Mouse (Mus musculus) lung, embryonic 15.5 days (tissue): ENCODE data around the gene Atf7ip. TPM values are rescaled to one million over a fixed set of nuclear protein-coding genes. Genes with fewer than 3 reads are reported as not detected.

ENCODE experiments used
- ATAC-seq: fragments of 200-750 bp; cut with Nextera tagmentation; 2 replicates; pipeline ENCODE4 v1.8.0; 2017; ENCODE audit warnings: moderate number of reproducible peaks, borderline replicate concordance; ENCODE audit not compliant: low FRiP score, low TSS enrichment; ENCODE audit errors: extremely low read depth
- H3K27ac ChIP-seq: fragments of 300-500 bp; sonication (generic); 2 replicates; pipeline ENCODE4 v1.5.1; 2015; ENCODE audit warnings: moderate library complexity, mild to moderate bottlenecking, inconsistent platforms
- H3K27me3 ChIP-seq: fragments of 300-500 bp; sonication (generic); 2 replicates; pipeline ENCODE4 v1.6.1; 2015; ENCODE audit warnings: inconsistent platforms
- H3K36me3 ChIP-seq: fragments of 300-500 bp; sonication (generic); 2 replicates; pipeline ENCODE4 v1.6.1; 2015; ENCODE audit warnings: inconsistent platforms
- H3K4me1 ChIP-seq: fragments of 300-500 bp; sonication (generic); 2 replicates; pipeline ENCODE4 v1.6.1; 2015; ENCODE audit warnings: inconsistent platforms
- H3K4me2 ChIP-seq: fragments of 300-500 bp; sonication (generic); 2 replicates; pipeline ENCODE4 v1.6.1; 2015; ENCODE audit warnings: inconsistent platforms, mild to moderate bottlenecking, moderate library complexity
- H3K4me3 ChIP-seq: fragments of 300-500 bp; sonication (generic); 2 replicates; pipeline ENCODE4 v1.5.1; 2015; ENCODE audit warnings: mild to moderate bottlenecking, inconsistent platforms
- H3K9ac ChIP-seq: fragments of 300-500 bp; sonication (generic); 2 replicates; pipeline ENCODE4 v1.6.1; 2015; ENCODE audit warnings: inconsistent platforms
- H3K9me3 ChIP-seq: fragments of 300-500 bp; sonication (generic); 2 replicates; pipeline ENCODE4 v1.6.1; 2016; ENCODE audit warnings: inconsistent platforms
- WGBS: fragments of 180-500 bp; shearing (Covaris S2); methylation state at CpG from one replicate; pipeline ENCODE4 v1.1.7; 2015; 5-methylcytosine and 5-hydroxymethylcytosine counted together
- polyA plus RNA-seq: library from polyadenylated mRNA; unstranded; fragments of >200 nt; fragmentation: Nextera tagmentation; extraction: Ambion mirVana; gene quantifications from 2 replicates; pipeline ENCODE4 v1.2.1, GENCODE M21; 2015

Gene Atf7ip
- polyA plus RNA-seq, 1 experiment from 2014 or later, result 44.9 TPM

DNA sequence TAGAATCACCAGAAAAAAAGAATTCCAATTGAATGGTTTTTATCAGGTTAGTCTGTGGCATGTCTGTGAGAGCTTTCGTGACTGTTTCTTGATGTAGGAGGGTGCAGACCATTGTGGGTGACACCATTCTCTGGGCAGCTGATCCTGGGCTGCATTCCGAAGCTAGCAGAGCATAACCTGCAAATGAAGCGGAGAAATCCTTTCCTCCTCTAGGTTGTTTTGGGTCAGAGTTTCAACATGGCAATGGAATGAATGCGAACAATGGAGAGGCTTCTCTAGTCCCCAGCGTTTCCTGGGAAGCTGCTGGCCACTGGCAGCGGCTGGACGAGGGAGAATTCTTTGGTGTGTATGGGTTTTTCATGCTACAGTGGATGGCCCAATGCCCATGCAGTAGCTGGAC is 5.0 kb downstream of the Atf7ip start:
- H3K27ac ChIP-seq, result no peak overlapping the region
- WGBS, result 75% methylated on average over 7 of the region's 7 CpGs
- H3K4me3 ChIP-seq, result no peak overlapping the region
- H3K4me1 ChIP-seq, result no peaks in the 10 kb centered on the region
- H3K9ac ChIP-seq, result no peak overlapping the region
- H3K36me3 ChIP-seq, result no peaks in the 10 kb centered on the region
- no peaks in the 10 kb centered on the region; the same call in 1 of the 2 replicates for H3K9me3 ChIP-seq
- ATAC-seq, result no peak
- H3K4me2 ChIP-seq, result no peak overlapping the region
- no peaks in the 10 kb centered on the region for H3K27me3 ChIP-seq

GRCm38 (mm10) chr6:136512351-136512750 is 6.4 kb downstream of the Atf7ip start:
- H3K9ac ChIP-seq, result no peak overlapping the region
- 71% methylated on average over 3 of the region's 3 CpGs for WGBS
- ATAC-seq, result no peak
- no peaks in the 10 kb centered on the region for H3K36me3 ChIP-seq
- no peaks in the 10 kb centered on the region; the same call in 1 of the 2 replicates for H3K9me3 ChIP-seq
- H3K4me2 ChIP-seq, result no peak overlapping the region
- H3K4me1 ChIP-seq, result no peaks in the 10 kb centered on the region
- no peak overlapping the region for H3K4me3 ChIP-seq
- H3K27me3 ChIP-seq, result no peaks in the 10 kb centered on the region
- no peak overlapping the region for H3K27ac ChIP-seq

DNA sequence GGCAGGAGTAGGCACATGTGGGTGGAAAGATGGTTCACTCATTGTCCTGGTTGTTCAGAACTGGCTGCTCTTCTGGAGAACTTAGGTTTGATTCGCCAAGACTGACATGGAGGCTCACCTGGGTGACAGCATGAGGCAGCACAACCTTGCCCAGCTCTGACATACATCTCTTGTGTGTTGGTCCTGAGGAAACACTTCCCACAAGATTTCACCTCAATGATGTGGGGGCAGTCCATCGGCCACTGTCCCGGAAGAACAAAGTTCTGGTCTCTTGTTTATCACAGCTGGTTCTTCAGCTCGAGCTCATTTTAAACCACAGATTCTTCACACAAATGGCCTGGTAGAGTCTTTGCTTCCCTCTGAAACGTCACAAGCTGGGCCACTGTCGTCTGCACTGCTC is 10.7 kb downstream of the Atf7ip start:
- H3K4me3 ChIP-seq, result no peak overlapping the region
- H3K27ac ChIP-seq, result no peak overlapping the region
- H3K4me1 ChIP-seq, result peaks cover 5% of the 10 kb centered on the region; the same call in 1 of the 2 replicates
- 92% methylated on average over 6 of the region's 6 CpGs for WGBS
- H3K4me2 ChIP-seq, result no peak overlapping the region
- H3K9me3 ChIP-seq, result no peaks in the 10 kb centered on the region; the same call in 1 of the 2 replicates
- no peak for ATAC-seq
- no peaks in the 10 kb centered on the region for H3K36me3 ChIP-seq
- no peaks in the 10 kb centered on the region for H3K27me3 ChIP-seq
- H3K9ac ChIP-seq, result no peak overlapping the region

DNA sequence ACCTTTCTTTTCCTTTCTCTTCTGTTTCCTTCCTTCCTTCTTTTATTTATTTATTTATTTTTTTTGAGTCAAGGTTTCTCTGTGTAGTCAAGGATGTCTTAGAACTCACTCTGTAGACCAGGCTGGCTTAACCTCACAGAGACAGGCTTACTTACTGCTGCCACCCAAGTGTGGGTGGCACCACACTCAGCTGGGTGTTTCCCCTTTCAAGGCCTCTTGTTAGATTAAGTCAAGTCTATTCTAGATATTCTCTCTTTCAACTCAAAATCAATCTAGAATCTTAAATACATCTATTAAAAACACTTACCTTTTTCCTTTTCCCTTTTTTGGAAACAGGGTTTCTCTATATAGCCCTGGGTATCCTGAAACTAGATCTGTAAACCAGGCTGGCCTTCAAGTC is 11.3 kb downstream of the Atf7ip start:
- Histone ChIP-seq H3K9ac (no peak overlapping the region), H3K4me3 (no peak overlapping the region), H3K4me1 (peaks cover 10% of the 10 kb centered on the region; the same call in 1 of the 2 replicates), H3K4me2 (no peak overlapping the region), H3K27me3 (no peaks in the 10 kb centered on the region), H3K27ac (no peak overlapping the region), H3K9me3 (no peaks in the 10 kb centered on the region; the same call in 1 of the 2 replicates), H3K36me3 (no peaks in the 10 kb centered on the region; the same call in 1 of the 2 replicates)
- ATAC-seq, result no peak

DNA sequence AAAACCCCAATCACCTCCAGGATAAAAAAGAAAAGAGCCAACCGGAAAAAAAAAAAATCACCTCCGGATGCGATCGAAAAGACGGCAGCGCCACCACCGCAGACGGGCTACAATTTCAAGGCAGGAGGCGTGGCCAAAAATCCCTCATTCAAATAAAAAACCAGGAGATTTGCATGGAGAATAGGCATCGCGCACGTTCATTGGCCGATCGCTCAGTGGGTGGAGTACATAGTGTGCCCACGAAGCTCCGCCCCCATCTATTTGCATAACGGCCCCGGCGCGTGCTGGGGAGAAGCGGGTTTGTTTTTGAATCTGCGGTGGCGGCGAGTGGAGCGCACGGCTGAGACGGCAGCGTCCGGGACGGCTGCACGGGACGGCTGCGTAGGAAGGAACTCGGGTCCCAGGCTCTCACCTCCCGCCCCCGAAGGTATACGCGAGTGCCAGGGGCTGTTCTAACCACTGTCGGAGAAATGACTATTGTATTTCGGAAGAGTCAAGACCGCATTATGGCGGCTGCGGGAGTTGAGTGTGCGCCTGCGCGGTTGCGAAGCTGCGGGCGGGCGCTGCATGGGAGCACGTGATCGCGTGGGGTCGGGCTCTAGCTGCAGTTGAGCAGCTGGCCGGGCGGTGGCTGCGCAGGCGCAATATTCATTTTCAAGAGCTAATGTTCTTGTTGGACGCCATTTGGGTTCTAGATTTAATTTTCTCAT is 12.7 kb downstream of the Atf7ip start:
- peak overlapping the region; percentile 64 for H3K4me3 ChIP-seq
- ATAC-seq, result peak; percentile 98
- H3K27me3 ChIP-seq, result no peaks in the 10 kb centered on the region
- peak overlapping the region; percentile 99 for H3K27ac ChIP-seq
- peak overlapping the region; percentile 49 for H3K4me2 ChIP-seq
- H3K9ac ChIP-seq, result peak overlapping the region; percentile 62
- no peaks in the 10 kb centered on the region; the same call in 1 of the 2 replicates for H3K9me3 ChIP-seq
- H3K4me1 ChIP-seq, result peaks cover 17% of the 10 kb centered on the region
- under 1% methylated on average over 59 of the region's 59 CpGs for whole genome bisulfite sequencing
- peaks cover 7% of the 10 kb centered on the region for H3K36me3 ChIP-seq

GRCm38 (mm10) chr6:136519254-136519653 is 13.3 kb downstream of the Atf7ip start:
- H3K27ac ChIP-seq, result peak overlapping the region; percentile 99
- peak overlapping the region; percentile 64 for H3K4me3 ChIP-seq
- no peaks in the 10 kb centered on the region for H3K27me3 ChIP-seq
- no peaks in the 10 kb centered on the region; the same call in 1 of the 2 replicates for H3K9me3 ChIP-seq
- peak overlapping the region; percentile 49 for H3K4me2 ChIP-seq
- no peak; the same call in 1 of the 2 replicates for ATAC-seq
- H3K36me3 ChIP-seq, result peaks cover 9% of the 10 kb centered on the region
- WGBS, result 3% methylated on average over 17 of the region's 17 CpGs
- peak overlapping the region; percentile 62; the same call in 1 of the 2 replicates for H3K9ac ChIP-seq
- peaks cover 17% of the 10 kb centered on the region for H3K4me1 ChIP-seq

DNA sequence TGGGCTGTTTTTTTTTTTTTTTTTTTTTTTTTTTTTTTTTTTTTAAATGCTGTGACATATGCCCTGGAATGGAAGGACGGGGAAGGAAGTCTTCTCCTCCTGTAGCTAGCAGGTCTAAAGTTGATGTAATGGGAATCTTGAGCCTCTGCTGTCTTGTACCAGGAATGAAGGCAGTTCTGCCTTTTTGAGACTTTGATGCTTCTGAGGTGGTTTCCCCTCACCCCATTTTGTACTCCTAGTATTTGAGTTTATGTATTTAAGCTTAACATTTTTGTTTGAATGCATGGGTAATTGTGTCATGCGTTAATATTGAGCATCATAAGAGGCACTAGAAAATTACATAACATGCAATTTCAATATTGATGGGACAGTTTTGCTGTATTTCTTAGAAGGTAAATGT is 14.4 kb downstream of the Atf7ip start:
- Histone ChIP-seq H3K36me3 (peaks cover 20% of the 10 kb centered on the region), H3K9ac (no peak overlapping the region), H3K9me3 (no peaks in the 10 kb centered on the region), H3K4me3 (no peak overlapping the region), H3K4me2 (peak overlapping the region; percentile 41), H3K27me3 (no peaks in the 10 kb centered on the region), H3K4me1 (peaks cover 17% of the 10 kb centered on the region), H3K27ac (no peak overlapping the region)
- 72% methylated on average over 2 of the region's 2 CpGs for WGBS
- no peak for ATAC-seq

DNA sequence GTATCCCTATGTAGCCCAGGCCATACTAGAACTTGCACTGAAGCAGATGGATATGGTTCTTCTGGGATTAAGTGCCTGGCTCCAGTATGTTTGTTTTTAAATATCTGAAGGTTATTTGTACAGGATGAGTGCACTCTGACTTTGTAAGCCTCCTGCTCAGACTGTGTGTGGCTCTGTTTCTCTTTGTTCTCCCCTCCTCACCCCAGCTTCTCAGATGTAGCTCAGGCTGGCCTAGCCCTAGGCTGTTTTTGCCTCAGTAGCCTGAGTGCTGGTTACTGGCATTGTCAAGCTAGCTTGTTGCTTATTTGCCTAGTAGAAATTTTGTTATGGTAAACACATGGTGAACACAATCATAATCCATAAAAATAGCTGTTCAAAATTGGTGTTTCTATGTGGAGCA is 15.7 kb downstream of the Atf7ip start:
- no peak for ATAC-seq
- H3K4me3 ChIP-seq, result no peak overlapping the region
- H3K9ac ChIP-seq, result no peak overlapping the region
- H3K4me1 ChIP-seq, result peaks cover 17% of the 10 kb centered on the region
- no peaks in the 10 kb centered on the region for H3K27me3 ChIP-seq
- no peak overlapping the region for H3K27ac ChIP-seq
- H3K36me3 ChIP-seq, result peaks cover 30% of the 10 kb centered on the region
- no peaks in the 10 kb centered on the region for H3K9me3 ChIP-seq
- 0 out of 2 replicates have a peak overlapping the region, but pooled peaks have one; percentile 3 for H3K4me2 ChIP-seq

DNA sequence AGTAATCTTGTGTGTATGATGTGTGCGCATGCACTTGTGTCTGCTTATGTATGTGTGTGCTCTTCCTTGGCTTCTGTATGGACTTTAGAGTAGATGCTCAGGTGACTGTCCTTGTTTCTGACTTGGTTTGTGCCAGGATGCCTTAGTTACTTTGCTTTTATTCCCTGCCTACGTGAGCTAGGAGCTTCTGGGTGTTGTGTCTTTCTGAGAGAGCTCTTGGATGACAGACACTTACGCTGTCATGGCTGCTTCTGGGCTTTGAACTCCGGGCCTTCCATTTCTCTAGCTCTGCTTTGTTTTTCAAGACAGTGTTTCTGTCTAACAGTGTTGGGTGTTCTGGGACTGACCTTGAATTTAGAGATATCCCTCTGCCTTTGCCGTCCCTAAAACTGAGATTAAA is 16.7 kb downstream of the Atf7ip start:
- Histone ChIP-seq H3K27ac (peak overlapping the region; percentile 30; the same call in 1 of the 2 replicates), H3K4me1 (peaks cover 17% of the 10 kb centered on the region), H3K9ac (no peak overlapping the region), H3K9me3 (no peaks in the 10 kb centered on the region), H3K4me2 (no peak overlapping the region), H3K36me3 (peaks cover 31% of the 10 kb centered on the region), H3K4me3 (no peak overlapping the region), H3K27me3 (no peaks in the 10 kb centered on the region)
- 85% methylated on average over 5 of the region's 5 CpGs for WGBS
- no peak for ATAC-seq

- Histone ChIP-seq H3K9me3 (no peaks in the 10 kb centered on the region), H3K27ac (no peak overlapping the region), H3K36me3 (peaks cover 31% of the 10 kb centered on the region), H3K4me1 (peaks cover 19% of the 10 kb centered on the region), H3K27me3 (no peaks in the 10 kb centered on the region), H3K4me2 (no peak overlapping the region), H3K4me3 (no peak overlapping the region), H3K9ac (no peak overlapping the region)
- ATAC-seq, result no peak
- WGBS, result 85% methylated on average over 4 of the region's 4 CpGs
Observed at GRCm38 (mm10) chr6:136524751-136525150, 18.8 kb downstream of the Atf7ip start.

DNA sequence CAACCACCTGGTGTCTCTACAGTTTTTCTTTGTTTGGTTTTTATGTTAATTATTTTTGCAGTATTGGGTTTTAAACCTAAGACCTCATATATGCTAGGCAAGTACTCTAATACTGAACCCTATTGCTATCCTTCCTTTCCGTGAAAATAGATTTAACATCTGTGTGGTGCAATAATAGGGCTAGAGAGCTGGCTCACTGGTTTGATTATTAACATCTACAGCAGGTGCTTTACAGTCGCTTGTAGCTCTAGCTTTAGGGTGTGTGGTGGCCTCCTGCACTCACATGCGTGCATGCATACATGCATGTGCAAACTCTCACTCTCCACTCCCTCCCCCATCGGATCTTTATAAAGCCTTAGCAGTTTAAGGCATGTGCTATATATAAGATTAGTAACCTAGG is 19.6 kb downstream of the Atf7ip start:
- Histone ChIP-seq H3K9me3 (no peaks in the 10 kb centered on the region), H3K36me3 (peaks cover 31% of the 10 kb centered on the region), H3K4me3 (no peak overlapping the region), H3K4me2 (no peak overlapping the region), H3K27me3 (no peaks in the 10 kb centered on the region), H3K9ac (no peak overlapping the region), H3K4me1 (peaks cover 19% of the 10 kb centered on the region), H3K27ac (no peak overlapping the region)
- WGBS, result 87% methylated on average over 4 of the region's 4 CpGs
- no peak for ATAC-seq

- H3K9me3 ChIP-seq, result no peaks in the 10 kb centered on the region
- no peak for ATAC-seq
- peaks cover 16% of the 10 kb centered on the region for H3K4me1 ChIP-seq
- WGBS, result 63% methylated on average over 2 of the region's 2 CpGs
- H3K27me3 ChIP-seq, result no peaks in the 10 kb centered on the region
- no peak overlapping the region for H3K9ac ChIP-seq
- H3K27ac ChIP-seq, result no peak overlapping the region
- H3K4me3 ChIP-seq, result no peak overlapping the region
- no peak overlapping the region for H3K4me2 ChIP-seq
- peaks cover 23% of the 10 kb centered on the region for H3K36me3 ChIP-seq
Observed at GRCm38 (mm10) chr6:136529156-136529555, 23.2 kb downstream of the Atf7ip start.
